Comparison of ENCODE assay signal across 8 mouse cellular contexts in the genomic region with DNA sequence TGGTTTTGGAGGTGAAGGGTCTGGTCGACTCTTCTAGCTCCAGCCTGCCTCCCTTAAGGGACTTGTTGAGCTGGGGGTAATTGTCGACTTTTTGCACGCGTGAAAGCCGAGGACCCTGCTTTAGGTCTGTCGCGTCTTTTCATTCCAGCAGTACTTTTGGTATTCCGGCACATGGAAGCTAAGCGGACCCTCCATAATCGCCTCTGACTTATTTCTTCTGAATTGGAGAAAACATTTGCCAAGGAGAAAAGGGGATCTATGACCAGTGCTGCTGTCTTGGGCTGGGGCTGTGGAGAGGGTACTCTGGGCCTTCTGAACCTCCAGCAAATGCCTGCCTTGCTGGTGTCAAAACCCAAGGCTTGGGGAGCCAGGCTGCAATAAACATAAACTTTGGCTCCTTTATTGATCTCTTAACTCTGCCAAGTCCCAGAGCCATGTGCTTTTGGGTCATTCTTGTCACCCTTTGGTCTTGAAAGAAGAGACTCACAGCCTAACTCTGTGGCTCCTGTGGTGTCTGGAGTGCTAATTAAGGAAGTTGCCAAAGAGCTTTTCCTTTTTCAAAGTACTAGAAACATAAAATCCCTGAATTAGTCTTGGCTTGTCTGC. TPM values are rescaled to one million over a fixed set of nuclear protein-coding genes. Genes with fewer than 3 reads are reported as not detected.
DNase-seq lines count a peak whose midpoint lies in the region; ATAC-seq lines count a peak whose summit lies in the region.

No protein-coding gene starts in this region.

- H3K4me1 ChIP-seq in heart, embryonic 12.5 days (replicated peaks), result peaks cover 16% of the 10 kb centered on the region
- H3K4me1 ChIP-seq in heart, embryonic 13.5 days, result peaks cover 25% of the 10 kb centered on the region
- peaks cover 35% of the 10 kb centered on the region for H3K4me1 ChIP-seq in liver, embryonic 12.5 days
- peaks cover 11% of the 10 kb centered on the region for H3K4me1 ChIP-seq in stomach, embryonic 15.5 days

- H3K36me3 ChIP-seq in heart, embryonic 12.5 days, result peaks cover 10% of the 10 kb centered on the region
- 0 out of 2 replicates have a peak, but pooled peaks cover 6% of the 10 kb centered on the region for H3K36me3 ChIP-seq in heart, embryonic 13.5 days
- peaks cover 15% of the 10 kb centered on the region; the same call in 1 of the 2 replicates for H3K36me3 ChIP-seq in liver, embryonic 12.5 days
- H3K36me3 ChIP-seq in stomach, embryonic 15.5 days, result no peaks in the 10 kb centered on the region

- no peak for DNase-seq in heart, postnatal 36 days
- peak; percentile 22 for DNase-seq in Muller cell, postnatal 12 days (ENCODE audit: inconsistent ontology term)
- DNase-seq in left cerebral cortex, postnatal 4 days, result no peak
- no peak for DNase-seq in cerebellum, postnatal 14 days

- H3K4me2 ChIP-seq in heart, embryonic 12.5 days, result peak overlapping the region; percentile 78
- peak overlapping the region; percentile 85 for H3K4me2 ChIP-seq in heart, embryonic 13.5 days
- peak overlapping the region; percentile 83 for H3K4me2 ChIP-seq in liver, embryonic 12.5 days
- peak overlapping the region; percentile 76 for H3K4me2 ChIP-seq in stomach, embryonic 15.5 days

- peak overlapping the region; percentile 94 for H3K27ac ChIP-seq in heart, embryonic 12.5 days (ENCODE audit: poor library complexity, severe bottlenecking)
- H3K27ac ChIP-seq in heart, embryonic 13.5 days (replicated peaks), result peak overlapping the region; percentile 96
- peak overlapping the region; percentile 87 for H3K27ac ChIP-seq in liver, embryonic 12.5 days
- H3K27ac ChIP-seq in stomach, embryonic 15.5 days, result peak overlapping the region; percentile 94

- peak overlapping the region; percentile 78 for H3K4me3 ChIP-seq in heart, embryonic 12.5 days
- peak overlapping the region; percentile 98 for H3K4me3 ChIP-seq in heart, embryonic 13.5 days
- H3K4me3 ChIP-seq in liver, embryonic 12.5 days, result peak overlapping the region; percentile 88
- H3K4me3 ChIP-seq in stomach, embryonic 15.5 days (replicated peaks), result peak overlapping the region; percentile 94

- peak; percentile 3; the same call in 1 of the 2 replicates for ATAC-seq in heart, embryonic 12.5 days (ENCODE audit: insufficient number of reproducible peaks, low FRiP score)
- no peak for ATAC-seq in heart, embryonic 13.5 days (ENCODE audit: extremely low read depth, insufficient number of reproducible peaks, low FRiP score, low TSS enrichment)
- ATAC-seq in liver, embryonic 12.5 days, result no peak
- no peak for ATAC-seq in stomach, embryonic 15.5 days (ENCODE audit: insufficient read depth, low FRiP score, low read depth)

- intact Hi-C loops in heart, postnatal 36 days (cut with DNase I), result loop anchor here (2.0 kb wide), 1 partner anchor 24 kb away; a partner anchor contains a TSS
- intact Hi-C loops in left cerebral cortex, postnatal 4 days (cut with DNase I), result no loop called here

- WGBS in heart, embryonic 12.5 days, result 4% methylated on average over 10 of the region's 10 CpGs
- WGBS in heart, embryonic 13.5 days, result 5% methylated on average over 10 of the region's 10 CpGs
- WGBS in liver, embryonic 12.5 days (ENCODE audit: insufficient replicate concordance), result 4% methylated on average over 10 of the region's 10 CpGs
- 4% methylated on average over 10 of the region's 10 CpGs for WGBS in stomach, embryonic 15.5 days

- H3K9me3 ChIP-seq in heart, embryonic 12.5 days (replicated peaks), result no peaks in the 10 kb centered on the region
- H3K9me3 ChIP-seq in heart, embryonic 13.5 days, result no peaks in the 10 kb centered on the region
- H3K9me3 ChIP-seq in liver, embryonic 12.5 days (replicated peaks), result no peaks in the 10 kb centered on the region
- no peaks in the 10 kb centered on the region for H3K9me3 ChIP-seq in stomach, embryonic 15.5 days

- H3K27me3 ChIP-seq in heart, embryonic 12.5 days (replicated peaks), result no peaks in the 10 kb centered on the region
- no peaks in the 10 kb centered on the region for H3K27me3 ChIP-seq in heart, embryonic 13.5 days (replicated peaks)
- no peaks in the 10 kb centered on the region for H3K27me3 ChIP-seq in liver, embryonic 12.5 days (replicated peaks)
- no peaks in the 10 kb centered on the region for H3K27me3 ChIP-seq in stomach, embryonic 15.5 days (replicated peaks)

- peak overlapping the region; percentile 88 for H3K9ac ChIP-seq in heart, embryonic 12.5 days
- H3K9ac ChIP-seq in heart, embryonic 13.5 days, result peak overlapping the region; percentile 95
- H3K9ac ChIP-seq in liver, embryonic 12.5 days, result peak overlapping the region; percentile 93
- peak overlapping the region; percentile 95 for H3K9ac ChIP-seq in stomach, embryonic 15.5 days

RNA-seq across cellular contexts. Expression of a gene that starts 0.7 kb away (rescaled TPM):
- 1.5 TPM in 1 of 2 replicates, not detected in the other for polyA plus RNA-seq in heart, embryonic 12.5 days (2016; fragmentation: Nextera tagmentation; extraction: Ambion mirVana)
- total RNA-seq in heart, postnatal 36 days (2021), result under 1 TPM in 1 of 2 experiments, not detected in 1; 0.60 TPM
- 1.5 and 1.8 TPM in 2 replicates for polyA plus RNA-seq in heart, embryonic 13.5 days (2015; fragmentation: Nextera tagmentation; extraction: Ambion mirVana)
- 0.81 and 1.2 TPM in 2 replicates for polyA plus RNA-seq in liver, embryonic 12.5 days (2016; fragmentation: Nextera tagmentation; extraction: Ambion mirVana)
- polyA plus RNA-seq in stomach, embryonic 15.5 days (2015; fragmentation: Nextera tagmentation; extraction: Ambion mirVana), result 1.3 and 1.5 TPM in 2 replicates
- 1 to 10 TPM in 1 of 2 experiments, under 1 TPM in 1; 0.64 to 1.3 TPM for total RNA-seq in left cerebral cortex, postnatal 4 days (2021)

RNA-seq across cellular contexts. Expression of a gene that starts 0.8 kb away (rescaled TPM):
- 6.5 and 7.8 TPM in 2 replicates for polyA plus RNA-seq in heart, embryonic 12.5 days (2016; fragmentation: Nextera tagmentation; extraction: Ambion mirVana)
- total RNA-seq in heart, postnatal 36 days (2021), result 10 to 100 TPM; 11.1 to 11.8 TPM
- polyA plus RNA-seq in heart, embryonic 13.5 days (2015; fragmentation: Nextera tagmentation; extraction: Ambion mirVana), result 4.2 and 4.9 TPM in 2 replicates
- polyA plus RNA-seq in liver, embryonic 12.5 days (2016; fragmentation: Nextera tagmentation; extraction: Ambion mirVana), result 3.0 and 3.2 TPM in 2 replicates
- polyA plus RNA-seq in stomach, embryonic 15.5 days (2015; fragmentation: Nextera tagmentation; extraction: Ambion mirVana), result 6.0 and 6.2 TPM in 2 replicates
- 10 to 100 TPM; 32.6 to 34.9 TPM for total RNA-seq in left cerebral cortex, postnatal 4 days (2021)

RNA-seq across cellular contexts. Expression of a gene that starts 13.0 kb away (rescaled TPM):
- 36.1 and 41.1 TPM in 2 replicates for polyA plus RNA-seq in heart, embryonic 12.5 days (2016; fragmentation: Nextera tagmentation; extraction: Ambion mirVana)
- 10 to 100 TPM; 50.1 to 53.6 TPM for total RNA-seq in heart, postnatal 36 days (2021)
- polyA plus RNA-seq in heart, embryonic 13.5 days (2015; fragmentation: Nextera tagmentation; extraction: Ambion mirVana), result 34.0 and 35.2 TPM in 2 replicates
- 28.1 and 30.3 TPM in 2 replicates for polyA plus RNA-seq in liver, embryonic 12.5 days (2016; fragmentation: Nextera tagmentation; extraction: Ambion mirVana)
- 40.3 and 41.0 TPM in 2 replicates for polyA plus RNA-seq in stomach, embryonic 15.5 days (2015; fragmentation: Nextera tagmentation; extraction: Ambion mirVana)
- 10 to 100 TPM; 97.5 to 98.2 TPM for total RNA-seq in left cerebral cortex, postnatal 4 days (2021)

RNA-seq across cellular contexts. Expression of a gene that starts 23.3 kb away (rescaled TPM):
- polyA plus RNA-seq in heart, embryonic 12.5 days (2016; fragmentation: Nextera tagmentation; extraction: Ambion mirVana), result 6.5 and 7.9 TPM in 2 replicates
- total RNA-seq in heart, postnatal 36 days (2021), result 1 to 10 TPM; 2.7 to 6.9 TPM
- polyA plus RNA-seq in heart, embryonic 13.5 days (2015; fragmentation: Nextera tagmentation; extraction: Ambion mirVana), result 7.4 and 8.8 TPM in 2 replicates
- 3.1 and 3.9 TPM in 2 replicates for polyA plus RNA-seq in liver, embryonic 12.5 days (2016; fragmentation: Nextera tagmentation; extraction: Ambion mirVana)
- 5.1 and 6.9 TPM in 2 replicates for polyA plus RNA-seq in stomach, embryonic 15.5 days (2015; fragmentation: Nextera tagmentation; extraction: Ambion mirVana)
- 1 to 10 TPM; 7.0 to 9.4 TPM for total RNA-seq in left cerebral cortex, postnatal 4 days (2021)

RNA-seq across cellular contexts. Expression of a gene that starts 23.4 kb away (rescaled TPM):
- 13.5 and 16.6 TPM in 2 replicates for polyA plus RNA-seq in heart, embryonic 12.5 days (2016; fragmentation: Nextera tagmentation; extraction: Ambion mirVana)
- total RNA-seq in heart, postnatal 36 days (2021), result 10 to 100 TPM; 10.5 to 11.6 TPM
- polyA plus RNA-seq in heart, embryonic 13.5 days (2015; fragmentation: Nextera tagmentation; extraction: Ambion mirVana), result 11.4 and 14.5 TPM in 2 replicates
- polyA plus RNA-seq in liver, embryonic 12.5 days (2016; fragmentation: Nextera tagmentation; extraction: Ambion mirVana), result 12.4 and 12.5 TPM in 2 replicates
- 21.1 and 21.8 TPM in 2 replicates for polyA plus RNA-seq in stomach, embryonic 15.5 days (2015; fragmentation: Nextera tagmentation; extraction: Ambion mirVana)
- total RNA-seq in left cerebral cortex, postnatal 4 days (2021), result 10 to 100 TPM; 34.9 to 41.9 TPM
